In the genomic region with DNA sequence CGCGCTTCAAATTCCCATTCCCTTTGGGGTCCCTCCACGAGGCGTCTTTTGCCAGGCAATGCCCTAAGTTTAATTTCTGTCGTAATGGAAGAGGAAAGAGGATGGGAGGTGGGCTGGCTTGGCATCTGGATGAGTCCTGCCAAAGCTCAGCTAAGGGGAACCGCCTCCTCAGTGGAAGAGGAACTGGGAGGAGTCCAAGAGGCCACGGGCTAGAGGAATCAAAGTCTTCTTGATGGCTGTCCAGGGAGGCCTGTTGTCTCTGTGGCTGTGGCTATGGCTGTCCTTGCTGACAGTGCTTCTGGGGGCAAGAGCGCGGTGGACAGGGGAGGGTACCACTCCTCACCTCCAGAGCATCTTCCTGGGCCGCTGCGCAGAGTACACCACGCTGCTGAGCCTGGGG, we compare ENCODE assay signal across 14 mouse cellular contexts. TPM values are rescaled to one million over a fixed set of nuclear protein-coding genes. Genes with fewer than 3 reads are reported as not detected.
A peak's percentile ranks its signal among the peaks of the same experiment; 100 is the strongest.
DNase-seq lines count a peak whose midpoint lies in the region; ATAC-seq and TF ChIP-seq lines count a peak whose summit lies in the region.
"Had no signal": no experiment of that assay in that cellular context is flagged by ENCODE, and none has a peak within 500 bp of the region (broad histone marks: within the 10 kb centered on the region; RNA-seq: fewer than 3 reads in every experiment).

Gene Bst1 (plus strand): TSS at position 191 of the 400 bp plus-strand sequence.

- H3K4me1 ChIP-seq in midbrain, embryonic 10.5 days = peaks cover 6% of the 10 kb centered on the region; the same call in 1 of the 2 replicates
- H3K4me1 ChIP-seq in midbrain, embryonic 14.5 days (ENCODE audit: control insufficient read depth, insufficient read depth, low read length) = no peaks in the 10 kb centered on the region
- no peaks in the 10 kb centered on the region for H3K4me1 ChIP-seq in liver, postnatal 0 days (ENCODE audit: insufficient read depth)
- H3K4me1 ChIP-seq in stomach, postnatal 0 days (replicated peaks; ENCODE audit: control insufficient read depth, insufficient read depth) = no peaks in the 10 kb centered on the region
- H3K4me1 ChIP-seq: neural tube, embryonic 15.5 days had no signal

- TF ChIP-seq EP300 in liver, postnatal 0 days (IDR thresholded peaks at IDR 0.05; ENCODE audit: low read depth) = no peak
- TF ChIP-seq EP300 in stomach, postnatal 0 days (optimal IDR thresholded peaks at IDR 0.05) = no peak

- H3K9me3 ChIP-seq in midbrain, embryonic 10.5 days (replicated peaks) = no peaks in the 10 kb centered on the region
- H3K9me3 ChIP-seq in midbrain, embryonic 14.5 days (ENCODE audit: control insufficient read depth, low read length) = no peaks in the 10 kb centered on the region
- H3K9me3 ChIP-seq in liver, postnatal 0 days (ENCODE audit: low read length) = no peaks in the 10 kb centered on the region
- no peaks in the 10 kb centered on the region for H3K9me3 ChIP-seq in stomach, postnatal 0 days (ENCODE audit: control insufficient read depth, low read length)
- H3K9me3 ChIP-seq: embryonic facial prominence, embryonic 15.5 days; neural tube, embryonic 15.5 days had no signal

- peak within 1 kb of the TSS; percentile 13; the same call in 1 of the 2 replicates for H3K27ac ChIP-seq in midbrain, embryonic 10.5 days (replicated peaks)
- H3K27ac ChIP-seq in midbrain, embryonic 14.5 days (replicated peaks; ENCODE audit: low read depth, low read length) = no peak within 1 kb of the TSS
- H3K27ac ChIP-seq in liver, postnatal 0 days (ENCODE audit: low read depth) = no peak within 1 kb of the TSS
- no peak within 1 kb of the TSS for H3K27ac ChIP-seq in stomach, postnatal 0 days (replicated peaks)
- H3K27ac ChIP-seq: embryonic facial prominence, embryonic 15.5 days; macrophage; neural tube, embryonic 15.5 days had no signal

- no peak for TF ChIP-seq CTCF in liver, postnatal 0 days (IDR thresholded peaks at IDR 0.05; ENCODE audit: low read depth)
- no peak for TF ChIP-seq CTCF in stomach, postnatal 0 days (IDR thresholded peaks at IDR 0.05; ENCODE audit: low read depth)

- no peak within 1 kb of the TSS for H3K9ac ChIP-seq in midbrain, embryonic 14.5 days (replicated peaks; ENCODE audit: low read length)
- no peak within 1 kb of the TSS for H3K9ac ChIP-seq in liver, postnatal 0 days (replicated peaks)
- no peak within 1 kb of the TSS for H3K9ac ChIP-seq in stomach, postnatal 0 days (ENCODE audit: low read length)
- H3K9ac ChIP-seq: embryonic facial prominence, embryonic 15.5 days; neural tube, embryonic 15.5 days had no signal

- no peaks in the 10 kb centered on the region for H3K36me3 ChIP-seq in midbrain, embryonic 10.5 days
- no peaks in the 10 kb centered on the region for H3K36me3 ChIP-seq in midbrain, embryonic 14.5 days (ENCODE audit: control insufficient read depth, insufficient read depth, low read length)
- H3K36me3 ChIP-seq in liver, postnatal 0 days (replicated peaks; ENCODE audit: insufficient read depth, low read length) = no peaks in the 10 kb centered on the region
- no peaks in the 10 kb centered on the region for H3K36me3 ChIP-seq in stomach, postnatal 0 days (ENCODE audit: control insufficient read depth, insufficient read depth, low read length)
- H3K36me3 ChIP-seq: embryonic facial prominence, embryonic 15.5 days; neural tube, embryonic 15.5 days had no signal

- DNase-seq in adrenal gland, adult 2 months = peak; percentile 11
- no peak for DNase-seq in adrenal gland, postnatal 4 days (ENCODE audit: low spot score in 2 of 2)
- DNase-seq in midbrain, embryonic 10.5 days (ENCODE audit: low spot score) = no peak
- DNase-seq in midbrain, embryonic 14.5 days = no peak
- peak; percentile 31 for DNase-seq in liver, postnatal 0 days
- no peak for DNase-seq in stomach, postnatal 0 days (ENCODE audit: low spot score)
- DNase-seq in layer of hippocampus, adult 11-12 months (ENCODE audit: low spot score) = no peak
- no peak for DNase-seq in c-Kit-positive CD71-positive TER-119-positive erythroid progenitor cells, embryonic 14.5 days (ENCODE audit: low spot score)

- H3K4me3 ChIP-seq in midbrain, embryonic 10.5 days = no peak within 1 kb of the TSS
- no peak within 1 kb of the TSS for H3K4me3 ChIP-seq in midbrain, embryonic 14.5 days (replicated peaks; ENCODE audit: low read depth, low read length)
- peak within 1 kb of the TSS; percentile 21 for H3K4me3 ChIP-seq in liver, postnatal 0 days (ENCODE audit: low read depth, low read length)
- no peak within 1 kb of the TSS for H3K4me3 ChIP-seq in stomach, postnatal 0 days (ENCODE audit: low read depth, low read length)
- H3K4me3 ChIP-seq: embryonic facial prominence, embryonic 15.5 days; neural tube, embryonic 15.5 days had no signal

- 0 out of 2 replicates have a peak, but pooled peaks cover 3% of the 10 kb centered on the region for H3K27me3 ChIP-seq in midbrain, embryonic 10.5 days (ENCODE audit: low read depth, poor library complexity, severe bottlenecking)
- no peaks in the 10 kb centered on the region for H3K27me3 ChIP-seq in midbrain, embryonic 14.5 days (ENCODE audit: control insufficient read depth, insufficient read depth, low read length)
- no peaks in the 10 kb centered on the region for H3K27me3 ChIP-seq in liver, postnatal 0 days (ENCODE audit: insufficient read depth, low read length)
- no peaks in the 10 kb centered on the region for H3K27me3 ChIP-seq in stomach, postnatal 0 days (ENCODE audit: control insufficient read depth, insufficient read depth, low read length)
- H3K27me3 ChIP-seq: embryonic facial prominence, embryonic 15.5 days; neural tube, embryonic 15.5 days had no signal

- H3K4me2 ChIP-seq in midbrain, embryonic 14.5 days (ENCODE audit: low read length) = no peak within 1 kb of the TSS
- peak within 1 kb of the TSS; percentile 44 for H3K4me2 ChIP-seq in liver, postnatal 0 days (ENCODE audit: low read depth, low read length)
- H3K4me2 ChIP-seq in stomach, postnatal 0 days (replicated peaks; ENCODE audit: low read depth) = no peak within 1 kb of the TSS
- H3K4me2 ChIP-seq: embryonic facial prominence, embryonic 15.5 days; neural tube, embryonic 15.5 days had no signal

- ATAC-seq in midbrain, embryonic 14.5 days (ENCODE audit: low FRiP score, low TSS enrichment) = no peak
- ATAC-seq in liver, postnatal 0 days = 0 out of 2 replicates have a peak, but pooled peaks have one; percentile 13
- ATAC-seq in stomach, postnatal 0 days (ENCODE audit: low FRiP score, low TSS enrichment) = 0 out of 2 replicates have a peak, but pooled peaks have one; percentile 16

- WGBS in midbrain, embryonic 10.5 days = 53% methylated on average over 12 of the region's 12 CpGs
- WGBS in midbrain, embryonic 14.5 days = 47% methylated on average over 12 of the region's 12 CpGs
- WGBS in liver, postnatal 0 days (ENCODE audit: insufficient replicate concordance) = 52% methylated on average over 12 of the region's 12 CpGs
- WGBS in stomach, postnatal 0 days = 51% methylated on average over 12 of the region's 12 CpGs

RNA-seq across cellular contexts. Expression of gene Bst1, which starts in this region (rescaled TPM):
- total RNA-seq in adrenal gland, adult 2 months (2021) = 1 to 10 TPM; 2.1 to 3.1 TPM
- 0.38 and 0.54 TPM in 2 replicates for polyA plus RNA-seq in adrenal gland, adult 2 months (2012; rRNA removed)
- 1 to 10 TPM in 1 of 2 experiments, under 1 TPM in 1; 0.67 to 1.6 TPM for total RNA-seq in adrenal gland, postnatal 4 days (2021)
- not detected in 2 replicates for polyA plus RNA-seq in midbrain, embryonic 10.5 days (2016; fragmentation: Nextera tagmentation; extraction: Ambion mirVana)
- not detected in 2 replicates for polyA plus RNA-seq in midbrain, embryonic 14.5 days (2014; fragmentation: Nextera tagmentation; extraction: Ambion mirVana)
- 3.1 TPM in 2 replicates for polyA plus RNA-seq in liver, postnatal 0 days (2015; fragmentation: Nextera tagmentation; extraction: Ambion mirVana)
- 3.6 and 4.4 TPM in 2 replicates for polyA plus RNA-seq in stomach, postnatal 0 days (2015; fragmentation: Nextera tagmentation; extraction: Ambion mirVana)
- total RNA-seq: gastrocnemius, adult 18-20 months; left cerebral cortex, adult 18-20 months had no signal
- polyA plus RNA-seq: hindbrain, embryonic 11.5 days had no signal

Comparison
In these comparisons a context has a peak if more than half of its experiments do, and no peak if none do; other contexts are left out.
1. DNase-seq: peak in adrenal gland, adult 2 months (single experiment) and liver, postnatal 0 days (single experiment); none in adrenal gland, postnatal 4 days (0 of 2), midbrain, embryonic 10.5 days (single experiment), midbrain, embryonic 14.5 days (single experiment), stomach, postnatal 0 days (single experiment), layer of hippocampus, adult 11-12 months (single experiment) and c-Kit-positive CD71-positive TER-119-positive erythroid progenitor cells, embryonic 14.5 days (single experiment).